In the genomic region with DNA sequence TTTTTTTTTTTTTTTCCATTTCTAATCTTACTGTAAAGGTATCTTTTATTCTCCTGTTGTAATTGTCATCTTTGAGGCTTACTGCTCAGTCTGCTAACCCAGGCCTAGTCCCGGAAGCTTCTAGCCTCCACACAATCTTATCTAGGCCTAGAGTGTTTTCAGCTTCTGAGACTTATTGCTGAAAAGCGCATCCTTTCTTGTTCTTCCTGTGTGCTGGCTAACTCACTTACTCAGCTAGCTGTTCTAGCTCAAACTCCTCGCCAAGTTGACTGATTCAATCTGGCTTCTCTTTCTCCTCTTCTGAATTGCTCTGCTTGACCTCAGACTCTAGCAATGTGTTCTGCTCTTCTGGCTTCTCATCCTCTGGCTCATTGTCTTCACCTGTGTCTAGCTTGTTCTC, we compare ENCODE assay signal across 16 mouse cellular contexts. TPM values are rescaled to one million over a fixed set of nuclear protein-coding genes. Genes with fewer than 3 reads are reported as not detected.
DNase-seq lines count a peak whose midpoint lies in the region; ATAC-seq and TF ChIP-seq lines count a peak whose summit lies in the region.
"Had no signal": no experiment of that assay in that cellular context is flagged by ENCODE, and none has a peak within 500 bp of the region (broad histone marks: within the 10 kb centered on the region; RNA-seq: fewer than 3 reads in every experiment).

No protein-coding gene starts in this region.

- no peak overlapping the region for H3K4me3 ChIP-seq in kidney, embryonic 14.5 days (ENCODE audit: low read length)
- peak overlapping the region; percentile 32 to 97 for H3K4me3 ChIP-seq in MEL (ENCODE audit: control insufficient read depth in 1 of 2, insufficient read depth in 1 of 2, low read depth in 2 of 2, low read length in 2 of 2)
- H3K4me3 ChIP-seq in limb, embryonic 13.5 days = no peak overlapping the region
- no peak overlapping the region for H3K4me3 ChIP-seq in cerebellum, adult 2 months (replicated peaks; ENCODE audit: insufficient read depth, low read depth, low read length)

- no peak overlapping the region for H3K9ac ChIP-seq in kidney, embryonic 14.5 days (ENCODE audit: low read depth, low read length)
- no peak overlapping the region; the same call in 1 of the 2 replicates for H3K9ac ChIP-seq in MEL (ENCODE audit: control insufficient read depth, low read depth, low read length, poor library complexity, severe bottlenecking)
- H3K9ac ChIP-seq in limb, embryonic 13.5 days = 0 out of 2 replicates have a peak overlapping the region, but pooled peaks have one; percentile 19

- ATAC-seq in kidney, embryonic 14.5 days (ENCODE audit: low FRiP score, low TSS enrichment) = no peak
- ATAC-seq in limb, embryonic 13.5 days (ENCODE audit: low FRiP score, low read depth) = no peak
- ATAC-seq: forebrain, embryonic 15.5 days had no signal

- 85% methylated on average over 3 of the region's 3 CpGs for WGBS in kidney, embryonic 14.5 days
- WGBS in limb, embryonic 13.5 days = 90% methylated on average over 3 of the region's 3 CpGs
- 89% methylated on average over 3 of the region's 3 CpGs for WGBS in cerebellum, adult 2 months

- H3K9me3 ChIP-seq in kidney, embryonic 14.5 days (ENCODE audit: control insufficient read depth, low read length) = no peaks in the 10 kb centered on the region
- no peaks in the 10 kb centered on the region for H3K9me3 ChIP-seq in MEL (replicated peaks; ENCODE audit: insufficient read depth, low read length)
- H3K9me3 ChIP-seq in limb, embryonic 13.5 days = no peaks in the 10 kb centered on the region
- H3K9me3 ChIP-seq: forebrain, embryonic 15.5 days; heart, embryonic 15.5 days; midbrain, embryonic 12.5 days had no signal

- TF ChIP-seq RAD21 in MEL (IDR thresholded peaks at IDR 0.05; ENCODE audit: low read depth, low read length) = no peak

- peaks cover 17% of the 10 kb centered on the region for H3K36me3 ChIP-seq in kidney, embryonic 14.5 days (ENCODE audit: control insufficient read depth, insufficient read depth, low read length)
- peaks cover 5 to 51% of the 10 kb centered on the region in 2 experiments; a peak in 3 of 4 replicates for H3K36me3 ChIP-seq in MEL (ENCODE audit: control insufficient read depth in 1 of 2, insufficient read depth in 2 of 2, low read length in 2 of 2)
- H3K36me3 ChIP-seq in limb, embryonic 13.5 days = peaks cover 9% of the 10 kb centered on the region

- no peak for TF ChIP-seq POLR2A in MEL (IDR thresholded peaks at IDR 0.05; ENCODE audit: control insufficient read depth in 1 of 2, insufficient read depth in 1 of 2, low read depth in 1 of 2, low read length in 2 of 2, poor library complexity in 1 of 2)
- TF ChIP-seq POLR2A in cerebellum, adult 2 months (IDR thresholded peaks at IDR 0.05; ENCODE audit: borderline replicate concordance, insufficient read depth, low read length) = no peak

- H3K79me2 ChIP-seq in MEL (ENCODE audit: control insufficient read depth, insufficient read depth, low read length, poor library complexity) = peaks cover 24% of the 10 kb centered on the region

- peak overlapping the region; percentile 29 for H3K4me2 ChIP-seq in kidney, embryonic 14.5 days (replicated peaks; ENCODE audit: low read depth, low read length)
- peak overlapping the region; percentile 27 for H3K4me2 ChIP-seq in limb, embryonic 13.5 days (replicated peaks)

- H3K27ac ChIP-seq in kidney, embryonic 14.5 days (ENCODE audit: low read depth, low read length) = no peak overlapping the region
- peak overlapping the region; percentile 35 for H3K27ac ChIP-seq in MEL (ENCODE audit: control insufficient read depth, low read depth, low read length)
- no peak overlapping the region for H3K27ac ChIP-seq in limb, embryonic 13.5 days
- no peak overlapping the region for H3K27ac ChIP-seq in cerebellum, adult 2 months (ENCODE audit: insufficient read depth, low read length)
- H3K27ac ChIP-seq: forebrain, embryonic 15.5 days; midbrain, embryonic 12.5 days had no signal

- TF ChIP-seq EP300 in MEL (IDR thresholded peaks at IDR 0.05; ENCODE audit: low read depth in 1 of 2, low read length in 2 of 2) = peak; percentile 5 to 47; a peak in 2 of 4 replicates

- H3K4me1 ChIP-seq in kidney, embryonic 14.5 days (ENCODE audit: control insufficient read depth, insufficient read depth, low read length) = peaks cover 24% of the 10 kb centered on the region
- H3K4me1 ChIP-seq in MEL (ENCODE audit: control insufficient read depth in 1 of 2, insufficient read depth in 2 of 2, low read length in 2 of 2) = peaks cover 17 to 36% of the 10 kb centered on the region in 2 experiments
- peaks cover 32% of the 10 kb centered on the region for H3K4me1 ChIP-seq in limb, embryonic 13.5 days
- no peaks in the 10 kb centered on the region for H3K4me1 ChIP-seq in cerebellum, adult 2 months (ENCODE audit: control insufficient read depth, insufficient read depth, low read length)

- TF ChIP-seq CTCF in MEL (IDR thresholded peaks at IDR 0.05 in 2 of 3, conservative IDR thresholded peaks at IDR 0.05 in 1 of 3; ENCODE audit: control insufficient read depth in 1 of 3, insufficient read depth in 1 of 3, low read depth in 2 of 3, low read length in 3 of 3, poor library complexity in 1 of 3, severe bottlenecking in 1 of 3) = no peak
- TF ChIP-seq CTCF in cerebellum, adult 2 months (IDR thresholded peaks at IDR 0.05; ENCODE audit: borderline replicate concordance, insufficient read depth, low read depth, low read length) = no peak

- no peaks in the 10 kb centered on the region for H3K27me3 ChIP-seq in kidney, embryonic 14.5 days (ENCODE audit: control insufficient read depth, insufficient read depth, low read length)
- no peaks in the 10 kb centered on the region for H3K27me3 ChIP-seq in MEL (ENCODE audit: control insufficient read depth in 1 of 2, insufficient read depth in 2 of 2, low read length in 2 of 2)
- H3K27me3 ChIP-seq in limb, embryonic 13.5 days = no peaks in the 10 kb centered on the region
- no peaks in the 10 kb centered on the region for H3K27me3 ChIP-seq in cerebellum, adult 2 months (ENCODE audit: control insufficient read depth, insufficient read depth, low read length)
- H3K27me3 ChIP-seq: forebrain, embryonic 15.5 days; heart, embryonic 15.5 days had no signal

- no peak for DNase-seq in kidney, postnatal 10 days
- peak; percentile 49 for DNase-seq in CD4-positive helper T cell, adult 2 months (ENCODE audit: low read depth, low spot score)
- peak; percentile 76 for DNase-seq in MEL (ENCODE audit: low read depth, low spot score)
- DNase-seq in thymus, adult 18-20 months = no peak
- DNase-seq in embryo, embryonic 11 days = no peak
- DNase-seq in cerebellum, adult 2 months = no peak
- DNase-seq: adrenal gland, postnatal 36 days; cerebellum, postnatal 14 days; kidney, postnatal 14 days; retina, postnatal 1 day; thymus, postnatal 14 days had no signal

TF ChIP-seq in MEL, 35 proteins besides CTCF, POLR2A, EP300 and RAD21 (continues in another document):
- peak; percentile 50; the same call in 1 of the 2 replicates for TF ChIP-seq RCOR1 (IDR thresholded peaks at IDR 0.05; ENCODE audit: low read depth, low read length)
- TF ChIP-seq MXI1 (IDR thresholded peaks at IDR 0.05; ENCODE audit: low read depth, low read length) = peak; percentile 33; the same call in 1 of the 2 replicates
- TF ChIP-seq MAZ (IDR thresholded peaks at IDR 0.05; ENCODE audit: low read depth, low read length) = no peak
- no peak for TF ChIP-seq CHD2 (IDR thresholded peaks at IDR 0.05; ENCODE audit: low read length)
- 0 out of 2 replicates have a peak, but pooled peaks have one; percentile 17 for TF ChIP-seq MAX (IDR thresholded peaks at IDR 0.05; ENCODE audit: low read length)
- TF ChIP-seq ZNF384 (IDR thresholded peaks at IDR 0.05; ENCODE audit: low read depth, low read length) = peak; percentile 17; the same call in 1 of the 2 replicates
- TF ChIP-seq SIN3A (IDR thresholded peaks at IDR 0.05; ENCODE audit: low read length) = 0 out of 2 replicates have a peak, but pooled peaks have one; percentile 37
- TF ChIP-seq ELF1 (IDR thresholded peaks at IDR 0.05; ENCODE audit: low read depth, low read length) = peak; percentile 74
- no peak for TF ChIP-seq ZC3H11A (IDR thresholded peaks at IDR 0.05; ENCODE audit: low read depth, low read length)
- TF ChIP-seq UBTF (IDR thresholded peaks at IDR 0.05; ENCODE audit: borderline replicate concordance, insufficient read depth, low read depth, low read length) = no peak
- TF ChIP-seq MAFK (IDR thresholded peaks at IDR 0.05; ENCODE audit: borderline replicate concordance, low read depth, low read length) = no peak
- TF ChIP-seq MYC (IDR thresholded peaks at IDR 0.05; ENCODE audit: low read depth, low read length) = no peak; the same call in 1 of the 2 replicates
- no peak for TF ChIP-seq ETS1 (IDR thresholded peaks at IDR 0.05; ENCODE audit: low read depth, low read length)
- no peak for TF ChIP-seq E2F4 (IDR thresholded peaks at IDR 0.05; ENCODE audit: borderline replicate concordance, low read depth, low read length)
- TF ChIP-seq TAL1 (IDR thresholded peaks at IDR 0.05; ENCODE audit: low read length) = no peak
- TF ChIP-seq SMC3 (IDR thresholded peaks at IDR 0.05; ENCODE audit: low read depth, low read length) = 0 out of 2 replicates have a peak, but pooled peaks have one; percentile 7
- no peak for TF ChIP-seq TCF12 (IDR thresholded peaks at IDR 0.05; ENCODE audit: low read depth, low read length)
- TF ChIP-seq HCFC1 (IDR thresholded peaks at IDR 0.05; ENCODE audit: low read depth, low read length) = 0 out of 2 replicates have a peak, but pooled peaks have one; percentile 48
- 0 out of 2 replicates have a peak, but pooled peaks have one; percentile 24 for TF ChIP-seq TBP (IDR thresholded peaks at IDR 0.05; ENCODE audit: low read depth, low read length)
- TF ChIP-seq CHD1 (IDR thresholded peaks at IDR 0.05; ENCODE audit: low read depth, low read length) = no peak
- TF ChIP-seq MEF2A (IDR thresholded peaks at IDR 0.05; ENCODE audit: extremely low read depth, insufficient replicate concordance, low read depth, low read length, poor library complexity, severe bottlenecking) = no peak
- no peak for TF ChIP-seq ZKSCAN1 (IDR thresholded peaks at IDR 0.05; ENCODE audit: low read depth, low read length)
- no peak for TF ChIP-seq KAT2A (conservative IDR thresholded peaks at IDR 0.05; ENCODE audit: low read depth, low read length)
- TF ChIP-seq USF2 (IDR thresholded peaks at IDR 0.05; ENCODE audit: borderline replicate concordance in 1 of 2, insufficient read depth in 1 of 2, low read depth in 1 of 2, low read length in 2 of 2) = no peak
- no peak for TF ChIP-seq POLR2AphosphoS2 (IDR thresholded peaks at IDR 0.05; ENCODE audit: low read length)

RNA-seq across cellular contexts. Expression of gene Smim15, which starts 1.4 kb away (rescaled TPM):
- polyA plus RNA-seq in kidney, embryonic 14.5 days (2014; fragmentation: Nextera tagmentation; extraction: Ambion mirVana) = 82.1 and 89.5 TPM in 2 replicates
- total RNA-seq in MEL (2012; rRNA removed) = 69.6 and 73.4 TPM in 2 replicates
- 100 to 1,000 TPM in 1 of 2 experiments, not detected in 1; 122 TPM for polyA plus RNA-seq in MEL (2012; ENCODE audit: insufficient read depth in 1 of 2, insufficient read length in 2 of 2, low read depth in 1 of 2, low replicate concordance in 2 of 2, missing spikeins in 1 of 2)
- 52.9 and 54.3 TPM in 2 replicates for polyA plus RNA-seq in limb, embryonic 13.5 days (2015; fragmentation: Nextera tagmentation; extraction: Ambion mirVana)
- polyA plus RNA-seq in cerebellum, adult 2 months (2012; rRNA removed) = 55.9 and 56.0 TPM in 2 replicates

Comparison
In these comparisons a context has a peak if more than half of its experiments do, and no peak if none do; other contexts are left out.
1. H3K4me3 ChIP-seq: peak in MEL (2 of 2); none in kidney, embryonic 14.5 days (single experiment), limb, embryonic 13.5 days (single experiment) and cerebellum, adult 2 months (single experiment).
2. DNase-seq: peak in CD4-positive helper T cell, adult 2 months (single experiment) and MEL (single experiment); none in kidney, postnatal 10 days (single experiment), thymus, adult 18-20 months (0 of 2), embryo, embryonic 11 days (single experiment) and cerebellum, adult 2 months (0 of 2).